Mouse (Mus musculus) ES-Bruce4 (cell line): ENCODE measurements at regions not wholly inside any gene's neighbourhood (a gene's known extent, or its start where the extent isn't known, plus 50 kb on each side); places are given as distances from the start of the nearest gene placed in this dataset.
A peak's percentile ranks its signal among the peaks of the same experiment; 100 is the strongest.

Experiments
- H3K27ac ChIP-seq: 2 replicates; pipeline ENCODE4 v1.5.1; 2012; ENCODE audit warnings: low read length, inconsistent platforms; ENCODE audit not compliant: insufficient read depth
- H3K27me3 ChIP-seq: 2 replicates; pipeline ENCODE4 v1.6.1; 2012; ENCODE audit warnings: mild to moderate bottlenecking, low read length, inconsistent platforms; ENCODE audit not compliant: control insufficient read depth, poor library complexity, insufficient read depth, severe bottlenecking
- H3K36me3 ChIP-seq: 2 replicates; pipeline ENCODE4 v1.6.1; 2012; ENCODE audit warnings: inconsistent platforms, mild to moderate bottlenecking, low read length, moderate library complexity; ENCODE audit not compliant: control insufficient read depth, poor library complexity, insufficient read depth, severe bottlenecking
- H3K4me1 ChIP-seq: one replicate; pipeline ENCODE4 v1.8.1; 2011; ENCODE audit warnings: low read length; ENCODE audit not compliant: control insufficient read depth, insufficient read depth
- H3K4me3 ChIP-seq: 2 replicates; pipeline ENCODE4 v1.5.1; 2011; ENCODE audit warnings: low read depth, mild to moderate bottlenecking, low read length
- H3K9ac ChIP-seq: 2 replicates; pipeline ENCODE4 v1.6.1; 2012; ENCODE audit warnings: low read depth, mild to moderate bottlenecking, inconsistent platforms; ENCODE audit not compliant: poor library complexity, severe bottlenecking
- H3K9me3 ChIP-seq: replicated peaks from 2 replicates; pipeline ENCODE4 v1.6.1; 2012; ENCODE audit warnings: mild to moderate bottlenecking, low read length, inconsistent platforms; ENCODE audit not compliant: control insufficient read depth, poor library complexity, insufficient read depth, severe bottlenecking
- CTCF ChIP-seq: IDR thresholded peaks from one replicate; pipeline ENCODE4 v1.8.1; 2011; ENCODE audit warnings: low read depth, low read length
- EP300 ChIP-seq: IDR thresholded peaks from 2 replicates; pipeline ENCODE4 v1.6.1; 2011; ENCODE audit warnings: low read depth, low read length; ENCODE audit not compliant: insufficient read depth
- POLR2A ChIP-seq: IDR thresholded peaks from one replicate; pipeline ENCODE4 v1.8.1; 2011; ENCODE audit warnings: low read length; ENCODE audit not compliant: insufficient read depth

DNA sequence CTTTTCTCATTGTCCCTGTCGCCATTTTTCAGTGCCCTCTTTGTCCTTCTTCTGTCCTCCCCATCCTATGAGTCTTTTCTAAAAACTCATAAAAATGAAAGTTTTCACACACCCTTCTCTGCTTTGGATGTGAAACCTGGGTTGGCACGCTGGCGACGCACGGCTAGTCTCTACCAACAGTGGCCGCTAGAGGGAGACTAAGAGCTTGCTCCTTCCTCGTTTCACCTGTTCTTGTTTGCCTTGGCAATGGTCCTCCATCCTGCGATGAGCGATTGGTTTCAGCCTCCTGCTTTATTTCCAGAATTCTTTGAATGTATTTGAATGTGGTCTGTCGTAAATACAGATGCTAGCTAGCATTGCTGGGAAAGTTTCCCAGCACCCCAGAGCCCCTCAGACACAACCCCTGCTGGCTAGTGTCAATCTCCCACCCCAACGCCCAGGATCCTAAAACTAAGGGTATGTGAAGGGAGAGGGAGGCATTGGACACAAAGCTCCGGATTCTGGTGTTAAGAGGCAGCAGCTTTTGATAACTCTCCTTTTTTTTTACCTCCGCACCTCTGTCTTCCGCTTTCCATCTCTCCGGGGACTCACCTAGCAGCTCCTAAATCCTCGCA lies 85.8 kb upstream of the Hmcn1 start:
- no peak for TF ChIP-seq POLR2A
- TF ChIP-seq EP300: no peak
- TF ChIP-seq CTCF: peak; percentile 91
- no peaks in the 10 kb centered on the region for H3K4me1 ChIP-seq
- 0 out of 2 replicates have a peak, but pooled peaks cover 2% of the 10 kb centered on the region for H3K27me3 ChIP-seq
- no peaks in the 10 kb centered on the region for H3K36me3 ChIP-seq
- H3K27ac ChIP-seq: no peak overlapping the region
- H3K4me3 ChIP-seq: no peak overlapping the region
- no peaks in the 10 kb centered on the region for H3K9me3 ChIP-seq
- no peak overlapping the region for H3K9ac ChIP-seq

GRCm38 (mm10) chr1:151079614-151080360 lies 86.6 kb upstream of the Hmcn1 start:
- Histone ChIP-seq H3K4me3 (no peak overlapping the region), H3K27ac (no peak overlapping the region), H3K36me3 (no peaks in the 10 kb centered on the region), H3K9me3 (no peaks in the 10 kb centered on the region), H3K27me3 (0 out of 2 replicates have a peak, but pooled peaks cover 2% of the 10 kb centered on the region), H3K4me1 (no peaks in the 10 kb centered on the region), H3K9ac (no peak overlapping the region)
- no peak for TF ChIP-seq EP300
- no peak for TF ChIP-seq POLR2A
- no peak for TF ChIP-seq CTCF

- H3K4me3 ChIP-seq: no peak overlapping the region
- H3K9me3 ChIP-seq: no peaks in the 10 kb centered on the region
- H3K9ac ChIP-seq: no peak overlapping the region
- no peak for TF ChIP-seq CTCF
- no peak for TF ChIP-seq POLR2A
- TF ChIP-seq EP300: no peak
- no peaks in the 10 kb centered on the region for H3K36me3 ChIP-seq
- 0 out of 2 replicates have a peak, but pooled peaks cover 2% of the 10 kb centered on the region for H3K27me3 ChIP-seq
- H3K27ac ChIP-seq: no peak overlapping the region
- H3K4me1 ChIP-seq: no peaks in the 10 kb centered on the region
Measured at GRCm38 (mm10) chr1:151080510-151080980, 87.3 kb upstream of the Hmcn1 start.

GRCm38 (mm10) chr1:151082510-151083033 lies 89.3 kb upstream of the Hmcn1 start:
- no peak overlapping the region for H3K27ac ChIP-seq
- no peak overlapping the region for H3K9ac ChIP-seq
- H3K36me3 ChIP-seq: no peaks in the 10 kb centered on the region
- H3K9me3 ChIP-seq: no peaks in the 10 kb centered on the region
- TF ChIP-seq CTCF: no peak
- no peaks in the 10 kb centered on the region for H3K4me1 ChIP-seq
- H3K27me3 ChIP-seq: peaks cover 2% of the 10 kb centered on the region; the same call in 1 of the 2 replicates
- no peak overlapping the region for H3K4me3 ChIP-seq

- Histone ChIP-seq H3K36me3 (no peaks in the 10 kb centered on the region), H3K4me1 (no peaks in the 10 kb centered on the region), H3K27me3 (peaks cover 2% of the 10 kb centered on the region; the same call in 1 of the 2 replicates), H3K9ac (no peak overlapping the region), H3K9me3 (no peaks in the 10 kb centered on the region), H3K4me3 (no peak overlapping the region), H3K27ac (no peak overlapping the region)
- no peak for TF ChIP-seq EP300
Measured at GRCm38 (mm10) chr1:151083806-151084205, 90.6 kb upstream of the Hmcn1 start.

DNA sequence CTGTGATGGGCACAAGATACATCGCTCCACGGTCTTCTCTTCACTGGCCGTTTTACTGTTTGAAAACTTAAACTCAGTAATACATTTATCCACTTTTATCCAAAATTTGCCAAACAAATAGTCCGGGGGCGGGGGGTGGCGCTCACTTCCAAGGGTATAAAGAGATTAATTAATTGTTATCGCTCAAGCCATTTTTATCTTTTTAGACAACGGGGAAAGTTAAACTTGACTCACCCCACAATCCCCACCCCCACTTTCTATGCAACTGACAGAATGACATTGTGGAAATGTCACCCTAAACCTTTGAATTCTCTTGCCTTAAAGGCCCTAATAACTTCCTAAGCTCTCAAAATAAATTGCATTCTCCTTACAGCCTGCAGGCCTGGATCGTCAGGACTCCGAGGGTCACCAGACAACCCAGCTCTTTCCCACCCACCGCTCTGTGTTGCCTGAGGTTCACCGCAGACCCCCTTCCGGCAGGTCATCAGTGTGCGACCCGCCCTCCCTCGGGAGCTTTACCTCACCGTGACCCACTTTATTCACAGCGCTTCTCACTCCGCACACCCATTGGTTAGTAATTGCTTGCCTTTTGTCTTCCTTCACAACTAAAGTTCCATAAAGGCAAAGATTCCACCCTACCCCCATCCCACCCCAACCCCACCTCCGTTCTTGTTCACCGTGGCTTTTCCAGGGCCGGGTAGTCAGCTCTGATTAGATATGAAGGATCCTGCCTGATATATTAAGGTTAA lies 93.0 kb upstream of the Hmcn1 start:
- Histone ChIP-seq H3K4me3 (no peak overlapping the region), H3K9ac (no peak overlapping the region), H3K9me3 (no peaks in the 10 kb centered on the region), H3K36me3 (no peaks in the 10 kb centered on the region), H3K27me3 (peaks cover 2% of the 10 kb centered on the region; the same call in 1 of the 2 replicates), H3K27ac (no peak overlapping the region), H3K4me1 (no peaks in the 10 kb centered on the region)
- TF ChIP-seq CTCF (no peak), POLR2A (no peak), EP300 (no peak)
